Mouse (Mus musculus): ENCODE measurements around the gene Mboat2.

The Mboat2 gene

GRCm38 (mm10) chr12:24830766-24831152, at the start of gene Mboat2:
TSS of gene Mboat2 (plus strand) at chr12:24830879.
- DNase-seq (ENCODE audit: low spot score in 2 of 2), result no peak

- no peak for DNase-seq (ENCODE audit: low spot score in 2 of 2)
Measured at GRCm38 (mm10) chr12:24783735-24784134, 46.9 kb upstream of the Mboat2 start.

- no peak for DNase-seq (ENCODE audit: low spot score in 2 of 2)
Measured at GRCm38 (mm10) chr12:24785882-24786281, 44.8 kb upstream of the Mboat2 start.

- DNase-seq (ENCODE audit: low spot score in 2 of 2), result no peak
Measured at GRCm38 (mm10) chr12:24786316-24786715, 44.4 kb upstream of the Mboat2 start.

GRCm38 (mm10) chr12:24789659-24790058, 41.0 kb upstream of the Mboat2 start:
- no peak for DNase-seq (ENCODE audit: low spot score in 2 of 2)

GRCm38 (mm10) chr12:24811230-24811629, 19.4 kb upstream of the Mboat2 start:
- no peak for DNase-seq (ENCODE audit: low spot score in 2 of 2)

GRCm38 (mm10) chr12:24811906-24812305, 18.8 kb upstream of the Mboat2 start:
- DNase-seq (ENCODE audit: low spot score in 2 of 2), result no peak

GRCm38 (mm10) chr12:24822831-24823230, 7.8 kb upstream of the Mboat2 start:
- DNase-seq (ENCODE audit: low spot score in 2 of 2), result no peak

- DNase-seq (ENCODE audit: low spot score in 2 of 2), result no peak
Measured at GRCm38 (mm10) chr12:24823636-24824354, 6.9 kb upstream of the Mboat2 start.

GRCm38 (mm10) chr12:24830086-24830485, 593 bp upstream of the Mboat2 start:
- no peak for DNase-seq (ENCODE audit: low spot score in 2 of 2)

- DNase-seq (ENCODE audit: low spot score in 2 of 2), result peak; percentile 89 to 93
Measured at GRCm38 (mm10) chr12:24831153-24831963, 679 bp downstream of the Mboat2 start.

- DNase-seq (ENCODE audit: low spot score in 2 of 2), result no peak
Measured at GRCm38 (mm10) chr12:24831964-24832427, 1.3 kb downstream of the Mboat2 start.

- no peak for DNase-seq (ENCODE audit: low spot score in 2 of 2)
Measured at GRCm38 (mm10) chr12:24832438-24832837, 1.8 kb downstream of the Mboat2 start.

GRCm38 (mm10) chr12:24837947-24838346, 7.3 kb downstream of the Mboat2 start:
- DNase-seq (ENCODE audit: low spot score in 2 of 2), result no peak

- DNase-seq (ENCODE audit: low spot score in 2 of 2), result no peak
Measured at GRCm38 (mm10) chr12:24841115-24841879, 10.6 kb downstream of the Mboat2 start.

GRCm38 (mm10) chr12:24842299-24842910, 11.7 kb downstream of the Mboat2 start:
- DNase-seq (ENCODE audit: low spot score in 2 of 2), result no peak

GRCm38 (mm10) chr12:24843395-24844072, 12.9 kb downstream of the Mboat2 start:
- no peak for DNase-seq (ENCODE audit: low spot score in 2 of 2)

GRCm38 (mm10) chr12:24845344-24845743, 14.7 kb downstream of the Mboat2 start:
- no peak for DNase-seq (ENCODE audit: low spot score in 2 of 2)

GRCm38 (mm10) chr12:24848107-24848506, 17.4 kb downstream of the Mboat2 start:
- no peak for DNase-seq (ENCODE audit: low spot score in 2 of 2)

GRCm38 (mm10) chr12:24857354-24857753, 26.7 kb downstream of the Mboat2 start:
- no peak for DNase-seq (ENCODE audit: low spot score in 2 of 2)

- DNase-seq (ENCODE audit: low spot score in 2 of 2), result no peak
Measured at GRCm38 (mm10) chr12:24859357-24859756, 28.7 kb downstream of the Mboat2 start.
